Mouse (Mus musculus) spleen, adult 2 months (tissue): Measurements from ENCODE around the gene Zfyve21. TPM values are rescaled to one million over a fixed set of nuclear protein-coding genes. Genes with fewer than 3 reads are reported as not detected.

Experiments used
- DNase-seq, 2 experiments: peaks; one replicate each; pipeline versions ENCODE4 v3.0.0 to v3.0.0-alpha.2; 2012 to 2021; ENCODE audit warnings: low spot score in 2 of 2, low read depth in 1 of 2
- H3K27ac ChIP-seq: fragments of 200-500 bp; 2 replicates; pipeline ENCODE4 v1.5.1; 2012; ENCODE audit warnings: low read length, inconsistent platforms; ENCODE audit not compliant: insufficient read depth
- H3K27me3 ChIP-seq: fragments of 200-500 bp; 2 replicates; pipeline ENCODE4 v1.6.1; 2012; ENCODE audit warnings: mild to moderate bottlenecking, moderate library complexity, low read length, inconsistent platforms; ENCODE audit not compliant: control insufficient read depth, insufficient read depth
- H3K36me3 ChIP-seq: fragments of 200-500 bp; 2 replicates; pipeline ENCODE4 v1.6.1; 2012; ENCODE audit warnings: mild to moderate bottlenecking, low read length, inconsistent platforms; ENCODE audit not compliant: control insufficient read depth, insufficient read depth
- H3K4me1 ChIP-seq: fragments of 200-500 bp; 2 replicates; pipeline ENCODE4 v1.6.1; 2011; ENCODE audit warnings: inconsistent platforms; ENCODE audit not compliant: control insufficient read depth, insufficient read depth, insufficient read length
- H3K4me3 ChIP-seq: fragments of 200-500 bp; 2 replicates; pipeline ENCODE4 v1.5.1; 2011; ENCODE audit warnings: mild to moderate bottlenecking, inconsistent platforms; ENCODE audit not compliant: insufficient read depth, insufficient read length; ENCODE audit errors: extremely low read depth
- CTCF ChIP-seq: fragments of 200-500 bp; IDR thresholded peaks from 2 replicates; pipeline ENCODE4 v1.5.1; 2011; ENCODE audit warnings: mild to moderate bottlenecking, inconsistent platforms; ENCODE audit not compliant: insufficient read depth, insufficient read length, insufficient replicate concordance; ENCODE audit errors: extremely low read depth
- POLR2A ChIP-seq: fragments of 200-500 bp; IDR thresholded peaks from 2 replicates; pipeline ENCODE4 v1.6.1; 2011; ENCODE audit warnings: low read depth, low read length, inconsistent platforms
- WGBS: fragments of 180-500 bp; shearing (Covaris S2); methylation state at CpG from one replicate; pipeline ENCODE4 v1.1.7; 2018; 5-methylcytosine and 5-hydroxymethylcytosine counted together
- polyA plus RNA-seq: library from polyadenylated mRNA; depleted of rRNA; stranded (reverse); fragments of >200 nt; gene quantifications from 2 replicates; pipeline ENCODE4 v1.2.3, GENCODE M21; 2012

Gene Zfyve21
- polyA plus RNA-seq, 1 experiment = 14.7 TPM

DNA sequence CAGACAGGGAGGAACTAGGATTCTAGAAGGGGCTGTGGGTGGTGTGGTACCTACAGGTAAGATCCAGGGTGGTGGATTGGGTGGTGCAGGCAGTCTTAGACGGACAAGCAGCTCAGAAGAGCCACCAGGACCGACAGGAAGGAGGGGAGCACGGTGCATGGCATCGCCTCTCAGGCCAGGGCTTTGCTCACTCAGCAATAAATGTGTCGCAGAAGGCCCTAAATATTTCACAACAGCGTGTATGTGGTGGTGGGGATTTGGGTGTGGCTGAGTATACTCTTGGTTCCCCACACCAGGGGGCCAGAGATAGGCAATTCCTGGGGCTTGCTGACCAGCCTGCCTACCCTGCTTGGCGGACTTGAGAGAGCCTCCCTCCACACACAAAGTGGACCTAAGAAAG, 6.7 kb downstream of the Zfyve21 start:
- Histone ChIP-seq H3K4me3 (no peak overlapping the region), H3K27ac (no peak overlapping the region), H3K36me3 (no peaks in the 10 kb centered on the region), H3K4me1 (no peaks in the 10 kb centered on the region), H3K27me3 (no peaks in the 10 kb centered on the region)
- no peak for TF ChIP-seq POLR2A
- TF ChIP-seq CTCF = no peak
- 78% methylated on average over 7 of the region's 7 CpGs for whole genome bisulfite sequencing
- DNase-seq = no peak

DNA sequence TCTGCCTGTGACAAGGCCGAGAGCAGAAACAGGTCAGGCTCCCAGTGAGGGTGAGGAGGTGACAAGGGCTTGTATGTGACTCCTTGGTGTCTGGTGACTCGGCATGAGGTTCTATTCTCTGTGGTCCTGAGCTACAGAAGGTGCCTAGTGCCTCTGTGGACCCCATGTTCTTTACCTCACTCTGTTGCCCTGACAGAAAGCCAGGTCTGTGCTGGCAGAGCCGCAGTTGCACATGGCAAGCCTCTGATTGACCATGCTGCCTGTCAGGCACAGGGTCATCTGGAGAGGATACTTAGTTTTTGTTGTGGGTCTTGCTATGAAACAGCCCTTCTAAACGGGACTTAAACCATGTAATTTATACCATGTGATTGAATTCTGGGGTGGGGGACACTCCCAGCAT, 8.0 kb downstream of the Zfyve21 start:
- H3K36me3 ChIP-seq = peaks cover 5% of the 10 kb centered on the region
- no peaks in the 10 kb centered on the region for H3K4me1 ChIP-seq
- H3K27ac ChIP-seq = no peak overlapping the region
- WGBS = 81% methylated on average over 4 of the region's 4 CpGs
- DNase-seq = no peak
- no peak for TF ChIP-seq CTCF
- no peak for TF ChIP-seq POLR2A
- H3K4me3 ChIP-seq = no peak overlapping the region
- no peaks in the 10 kb centered on the region for H3K27me3 ChIP-seq

DNA sequence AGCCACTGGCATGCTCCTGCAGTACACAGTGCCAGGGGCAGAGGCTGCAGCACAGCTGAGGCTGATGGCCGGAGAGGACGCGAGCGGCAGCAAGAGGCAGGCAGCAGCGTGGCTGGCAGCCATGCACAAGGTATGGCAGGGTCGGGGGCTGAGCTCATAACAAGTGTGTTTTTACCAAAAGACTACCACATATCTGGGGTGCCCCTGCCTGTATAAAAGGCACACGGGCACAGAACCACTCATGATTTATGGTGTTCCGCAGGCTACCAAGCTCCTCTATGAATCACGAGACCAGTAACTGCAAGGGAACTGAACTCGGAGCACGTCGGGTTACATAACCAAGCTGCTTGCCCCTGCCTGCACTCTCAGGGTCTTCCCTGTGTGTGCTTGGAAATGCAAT, 13.6 kb downstream of the Zfyve21 start:
- Histone ChIP-seq H3K27me3 (no peaks in the 10 kb centered on the region), H3K4me3 (no peak overlapping the region), H3K4me1 (no peaks in the 10 kb centered on the region), H3K36me3 (peaks cover 32% of the 10 kb centered on the region), H3K27ac (no peak overlapping the region)
- no peak for TF ChIP-seq POLR2A
- TF ChIP-seq CTCF = no peak
- 96% methylated on average over 12 of the region's 12 CpGs for WGBS
- no peak for DNase-seq

DNA sequence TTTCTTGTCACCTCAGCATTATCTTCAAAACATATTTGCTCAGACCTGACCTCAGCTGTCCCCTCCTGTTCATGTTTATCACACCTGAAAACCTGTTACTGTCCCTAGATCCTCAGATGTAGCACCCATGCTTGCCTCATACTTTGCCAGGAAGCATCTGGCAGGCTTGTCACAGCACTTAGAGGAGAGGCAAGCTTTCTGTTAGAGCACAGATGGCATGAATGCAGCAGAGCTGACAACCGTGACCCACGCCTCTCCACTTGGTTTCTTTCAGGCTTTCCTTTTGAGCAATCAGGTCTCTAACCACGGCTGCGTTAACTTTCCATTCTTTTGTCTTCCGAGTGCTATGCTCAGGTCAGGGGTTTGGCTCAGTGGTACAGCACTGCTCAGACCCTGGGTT, 15.5 kb downstream of the Zfyve21 start:
- 64% methylated on average over 5 of the region's 5 CpGs for WGBS

DNA sequence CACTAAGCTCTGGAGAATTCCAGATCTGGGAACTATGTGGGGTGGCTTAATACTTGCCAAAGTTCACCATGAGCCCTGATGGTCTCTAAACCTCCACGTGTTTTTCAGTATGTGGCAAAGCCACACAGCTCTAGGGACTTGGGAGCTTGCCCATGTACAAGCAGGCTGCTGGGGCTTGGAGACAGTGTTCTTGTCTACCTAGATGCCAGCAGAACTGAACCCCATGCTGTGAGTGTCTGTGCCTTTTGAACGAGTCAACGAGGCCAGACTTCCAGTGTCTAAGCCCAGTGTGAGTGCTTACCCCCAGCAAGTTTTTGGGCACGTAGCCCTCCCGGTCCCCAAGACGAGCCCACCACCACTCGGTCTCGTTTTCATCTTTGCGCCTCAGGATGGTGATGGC, 16.0 kb downstream of the Zfyve21 start:
- 96% methylated on average over 9 of the region's 9 CpGs for WGBS
- Histone ChIP-seq H3K4me3 (no peak overlapping the region), H3K27ac (no peak overlapping the region), H3K27me3 (no peaks in the 10 kb centered on the region), H3K36me3 (peaks cover 53% of the 10 kb centered on the region), H3K4me1 (no peaks in the 10 kb centered on the region)
- DNase-seq = no peak
- no peak for TF ChIP-seq POLR2A
- TF ChIP-seq CTCF = no peak

More for the DNA sequence above, 15.5 kb downstream of the Zfyve21 start:
- no peak for DNase-seq
- H3K27me3 ChIP-seq = no peaks in the 10 kb centered on the region
- TF ChIP-seq POLR2A (no peak), CTCF (no peak)
- H3K4me1 ChIP-seq = no peaks in the 10 kb centered on the region
- H3K4me3 ChIP-seq = no peak overlapping the region
- H3K36me3 ChIP-seq = peaks cover 50% of the 10 kb centered on the region
- H3K27ac ChIP-seq = no peak overlapping the region

DNA sequence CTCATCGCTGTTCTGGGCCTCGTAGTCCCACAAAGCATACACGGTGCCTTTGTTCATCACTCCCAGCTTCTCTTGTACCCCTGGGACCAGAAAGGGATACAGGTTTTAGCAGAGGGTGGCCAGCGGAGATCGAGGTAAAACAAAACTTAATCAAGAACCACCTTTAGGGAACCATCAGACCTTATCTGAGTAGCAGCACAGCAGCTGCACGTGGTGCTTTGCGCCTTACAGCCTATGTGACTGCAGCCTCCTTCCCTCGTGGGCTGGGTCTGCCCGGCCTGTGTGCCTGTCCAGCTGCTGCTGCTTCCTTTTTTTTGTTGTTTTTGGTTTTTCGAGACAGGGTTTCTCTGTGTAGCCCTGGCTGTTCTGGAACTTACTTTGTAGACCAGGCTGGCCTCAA, 16.4 kb downstream of the Zfyve21 start:
- Histone ChIP-seq H3K36me3 (peaks cover 54% of the 10 kb centered on the region), H3K27me3 (no peaks in the 10 kb centered on the region), H3K4me3 (no peak overlapping the region), H3K27ac (no peak overlapping the region), H3K4me1 (no peaks in the 10 kb centered on the region)
- no peak for TF ChIP-seq POLR2A
- 50% methylated on average over 10 of the region's 10 CpGs for WGBS
- no peak for DNase-seq

DNA sequence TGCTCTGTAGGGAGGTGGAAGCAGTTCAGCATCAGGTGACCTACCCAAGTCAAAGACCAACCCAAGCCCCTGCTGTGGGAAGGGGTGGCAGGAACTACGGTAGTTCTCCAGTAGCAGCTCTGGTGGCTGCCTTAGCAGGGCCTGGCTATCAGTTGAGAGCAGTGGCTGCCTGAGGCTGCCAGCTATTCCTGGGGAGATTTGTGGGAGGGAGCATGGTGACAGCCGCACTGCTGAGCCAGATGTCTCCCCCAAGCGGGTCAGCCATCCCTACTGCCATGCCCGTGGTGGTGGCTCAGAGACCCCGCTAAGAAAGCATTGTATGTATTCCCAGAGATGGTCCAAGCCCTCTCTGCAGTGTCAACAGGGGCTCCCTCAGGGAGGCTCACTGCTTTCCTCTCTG, 18.7 kb downstream of the Zfyve21 start:
- H3K36me3 ChIP-seq = peaks cover 50% of the 10 kb centered on the region
- no peak overlapping the region for H3K27ac ChIP-seq

DNA sequence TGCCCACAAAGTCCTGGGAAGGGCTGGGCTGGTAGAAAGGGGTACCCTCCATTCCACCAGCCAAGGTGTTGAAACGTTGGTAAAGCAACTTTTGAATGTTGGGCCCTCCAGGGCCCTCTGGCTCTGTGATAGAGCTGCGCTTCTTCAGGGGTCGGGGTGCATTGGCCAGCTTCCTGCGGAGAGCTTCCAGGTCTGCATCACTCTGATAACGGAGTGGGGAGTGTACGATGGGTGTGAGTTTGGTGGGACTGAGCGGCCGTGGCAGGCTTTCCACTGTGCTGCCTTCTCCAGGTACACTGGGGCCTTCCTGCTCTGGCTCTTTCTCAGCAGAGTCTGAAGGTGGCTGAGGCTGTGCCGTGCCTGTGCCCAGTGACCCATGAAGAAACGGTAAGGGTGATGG, 19.5 kb downstream of the Zfyve21 start:
- H3K27me3 ChIP-seq = no peaks in the 10 kb centered on the region
- no peak for DNase-seq
- no peaks in the 10 kb centered on the region for H3K4me1 ChIP-seq
- WGBS = 92% methylated on average over 10 of the region's 10 CpGs
- TF ChIP-seq POLR2A (no peak), CTCF (no peak)
- H3K4me3 ChIP-seq = no peak overlapping the region
- H3K36me3 ChIP-seq = peaks cover 47% of the 10 kb centered on the region
- no peak overlapping the region for H3K27ac ChIP-seq

More for the DNA sequence above, 18.7 kb downstream of the Zfyve21 start:
- Histone ChIP-seq H3K4me1 (no peaks in the 10 kb centered on the region), H3K4me3 (no peak overlapping the region), H3K27me3 (no peaks in the 10 kb centered on the region)
- TF ChIP-seq CTCF = no peak
- TF ChIP-seq POLR2A = no peak
- WGBS = 90% methylated on average over 5 of the region's 5 CpGs
- DNase-seq = no peak
